Mouse (Mus musculus) layer of hippocampus, postnatal 14 days (tissue): ENCODE measurements at regions not wholly inside any gene's neighbourhood (a gene's known extent, or its start where the extent isn't known, plus 50 kb on each side); places are given as distances from the start of the nearest gene placed in this dataset.
A peak's percentile ranks its signal among the peaks of the same experiment; 100 is the strongest.

Experiments
- DNase-seq, 2 experiments: peaks; one replicate each; pipeline ENCODE4 v3.0.0; 2021 to 2022; ENCODE audit warnings: low spot score in 2 of 2, mixed read lengths in 1 of 2

GRCm38 (mm10) chr5:149338016-149338696 lies 73.4 kb upstream of the Medag start:
- peak; percentile 76 to 88 for DNase-seq

- no peak for DNase-seq
These were observed 72.9 kb upstream of the Medag start for GRCm38 (mm10) chr5:149338697-149339078.

DNA sequence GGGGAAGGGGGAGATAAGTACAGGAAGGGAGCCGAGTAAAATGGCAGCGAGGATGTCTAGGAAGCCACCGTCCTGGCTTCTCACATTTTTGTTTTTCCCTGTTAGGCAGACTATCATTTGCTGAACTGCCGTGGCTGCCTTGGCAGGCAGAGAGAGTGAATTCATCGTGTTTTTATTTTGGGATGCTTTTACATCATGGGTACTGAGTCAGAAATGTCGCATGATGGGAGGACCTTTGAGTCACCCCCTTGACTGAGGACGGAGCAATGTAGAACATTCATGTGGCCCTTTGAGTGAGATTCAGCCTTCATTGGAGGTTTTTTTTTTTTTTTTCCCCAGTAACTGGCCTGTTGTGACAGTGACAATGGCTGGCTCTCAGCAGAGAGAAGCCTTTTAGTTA lies 71.2 kb upstream of the Medag start:
- DNase-seq: no peak

DNA sequence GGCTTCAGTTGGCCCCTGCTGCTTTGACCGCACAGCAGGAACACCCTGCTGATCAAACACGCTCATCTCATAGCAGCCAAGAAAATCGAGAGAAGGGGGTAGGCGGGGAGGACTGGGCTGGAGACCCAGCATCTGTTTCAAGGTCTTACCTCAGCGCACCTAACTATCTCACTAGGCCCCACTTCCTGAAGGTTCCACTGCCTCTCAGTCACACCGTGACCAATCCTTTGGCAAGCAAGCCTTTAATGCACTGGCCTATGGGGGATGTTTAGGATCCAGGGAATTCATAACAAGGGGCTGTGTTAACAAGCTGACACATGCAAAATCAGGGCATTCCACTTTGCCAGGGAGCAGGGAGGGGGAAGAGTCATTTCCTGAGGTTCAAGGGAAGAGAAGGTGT lies 70.1 kb upstream of the Medag start:
- no peak for DNase-seq

- DNase-seq: no peak
These were observed 67.7 kb upstream of the Medag start for GRCm38 (mm10) chr5:149343610-149344527.

- no peak for DNase-seq
These were observed 67.1 kb upstream of the Medag start for GRCm38 (mm10) chr5:149344528-149344855.

DNA sequence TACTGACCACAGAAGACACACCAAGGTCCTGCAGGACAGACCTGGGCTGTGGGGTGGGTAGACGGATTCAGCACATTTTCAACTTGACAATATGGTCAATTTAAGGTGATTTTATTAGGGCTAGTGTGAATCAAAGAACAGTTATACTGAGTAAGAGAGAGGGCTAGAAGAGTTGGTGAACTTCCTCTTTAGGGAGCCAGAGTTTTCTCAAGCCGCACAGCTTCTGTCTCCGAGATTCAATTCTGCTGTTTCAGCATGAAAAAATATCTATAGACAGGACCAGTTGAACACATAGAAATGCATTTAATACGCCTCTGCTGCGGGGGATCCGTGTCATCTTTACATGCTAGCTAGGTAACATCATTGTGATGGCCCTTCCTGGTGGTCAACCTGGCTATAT lies 66.4 kb upstream of the Medag start:
- DNase-seq: no peak

DNA sequence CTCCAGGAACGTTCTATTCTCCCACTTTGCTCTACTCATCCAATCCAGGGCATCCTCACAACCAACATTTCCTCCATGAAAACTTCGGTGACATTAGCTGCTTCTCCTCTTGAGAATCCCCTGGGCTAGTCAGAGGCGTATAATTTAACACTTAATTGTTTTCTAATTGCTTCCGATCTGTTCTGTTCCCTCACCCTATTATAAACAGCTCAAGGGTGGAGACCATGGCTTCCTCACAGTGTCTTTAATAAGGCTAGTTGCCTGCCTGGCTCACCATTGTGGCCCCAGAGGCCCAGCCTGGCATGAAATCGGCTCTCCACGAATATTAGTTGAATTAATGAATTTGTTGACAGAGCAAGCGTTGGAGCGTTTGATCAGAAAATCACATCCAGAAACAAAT lies 61.9 kb upstream of the Medag start:
- no peak for DNase-seq

DNA sequence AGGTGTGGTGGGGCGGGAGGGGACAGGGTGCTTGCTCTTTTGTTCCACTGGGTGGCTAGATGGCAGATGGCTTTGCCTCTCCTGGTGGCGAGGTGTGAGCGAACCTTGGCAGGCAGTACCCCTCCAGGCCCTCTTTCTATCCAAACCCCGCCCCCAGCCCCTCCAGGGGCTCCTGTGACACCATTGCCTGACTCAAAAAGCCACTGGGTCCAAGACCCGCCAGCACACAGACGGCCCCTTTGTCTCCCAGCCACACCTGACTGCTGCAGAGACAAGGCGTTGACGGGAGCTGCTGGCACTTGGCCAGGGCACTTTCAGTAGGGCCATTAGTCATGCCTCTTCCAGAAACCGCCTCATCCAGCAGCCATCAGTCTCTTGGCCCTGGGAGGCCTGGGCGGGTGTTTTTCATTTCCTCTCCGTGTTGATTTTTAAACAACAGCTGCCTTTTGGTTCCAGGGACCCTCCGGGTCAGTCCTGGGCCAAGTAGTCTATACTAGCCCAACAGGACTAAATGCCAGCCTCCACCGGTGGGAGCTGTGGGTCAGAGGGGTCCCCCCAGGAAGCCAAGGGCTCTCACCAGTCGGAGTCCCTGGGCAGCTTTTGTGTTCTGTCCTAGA lies 58.4 kb upstream of the Medag start:
- DNase-seq: no peak

DNA sequence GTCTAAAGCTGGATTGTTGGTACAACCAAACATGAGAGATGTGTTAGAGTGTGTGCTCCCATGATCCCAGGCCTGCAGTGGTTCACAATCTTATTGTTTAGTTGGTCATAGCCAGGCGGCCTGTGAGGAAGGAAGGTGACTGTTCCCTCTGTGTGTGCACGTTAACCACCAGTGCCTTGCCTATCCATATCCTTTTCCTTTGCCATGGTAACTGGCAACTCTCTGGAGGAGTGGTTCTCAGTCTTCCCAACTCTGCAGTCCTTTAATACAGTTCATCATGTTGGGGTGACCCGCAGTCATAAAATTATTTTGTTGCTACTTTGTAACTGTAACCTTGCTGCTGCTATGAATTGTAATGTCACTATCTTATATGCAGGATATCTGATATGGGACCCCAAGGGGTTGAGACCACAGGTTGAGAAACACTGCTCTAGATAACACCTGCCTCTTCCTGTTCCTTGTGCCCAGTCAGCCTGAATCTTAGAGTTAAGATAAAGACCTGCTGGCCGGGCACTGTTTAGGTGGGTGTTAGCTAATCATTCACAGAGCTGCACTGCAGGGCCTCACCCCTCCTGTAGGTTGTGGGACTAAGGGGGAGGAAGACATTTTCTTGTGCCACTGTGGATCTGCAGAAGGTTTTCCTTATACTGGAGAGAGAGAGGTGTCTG lies 57.0 kb upstream of the Medag start:
- no peak for DNase-seq

GRCm38 (mm10) chr5:149355131-149355530 lies 56.4 kb upstream of the Medag start:
- no peak for DNase-seq

DNA sequence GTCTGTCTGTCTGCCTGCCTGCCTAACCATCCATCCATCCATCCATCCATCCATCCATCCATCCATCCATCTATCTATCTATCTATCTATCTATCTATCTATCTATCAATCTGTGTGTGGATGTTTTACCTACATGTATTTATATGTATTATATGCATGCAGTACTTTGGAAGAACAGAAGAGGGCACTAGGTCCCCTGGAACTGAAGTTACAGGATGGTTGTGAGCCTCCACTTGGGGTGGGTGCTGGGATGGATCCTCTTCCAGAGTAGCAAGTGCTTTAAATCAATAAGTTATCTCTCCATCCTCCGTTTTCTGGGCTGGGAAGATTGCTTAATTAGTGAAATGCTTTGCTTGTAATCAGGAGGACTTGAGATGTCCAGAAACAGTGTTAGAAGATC lies 54.6 kb upstream of the Medag start:
- no peak for DNase-seq
